Mouse (Mus musculus) common myeloid progenitor, adult 5-6 weeks (primary cell): ENCODE measurements around the gene Brd2. TPM values are rescaled to one million over a fixed set of nuclear protein-coding genes. Genes with fewer than 3 reads are reported as not detected.
"Not testable (repeated sequence)": the region's sequence is repeated elsewhere in the genome, so short reads cannot be mapped to it uniquely, and the experiment has no call there.

Source experiments
- ATAC-seq: replicated peaks from 2 replicates; pipeline ENCODE4 v1.8.0; 2016; ENCODE audit warnings: low read depth, mild to moderate bottlenecking, moderate TSS enrichment, inconsistent platforms; ENCODE audit not compliant: poor library complexity, severe bottlenecking
- total RNA-seq: library from RNA; stranded (forward); fragments of 200-1000, 187-1606 nt; gene quantifications from 2 replicates; pipeline ENCODE4 v1.2.3, GENCODE M21; 2017

Gene Brd2
- 347 and 388 TPM in 2 replicates for total RNA-seq

- peak; percentile 19 for ATAC-seq
These were observed at the start of gene Brd2 for GRCm38 (mm10) chr17:34122188-34122984. TSS of gene Brd2 (minus strand) at chr17:34122634.

GRCm38 (mm10) chr17:34170877-34171498 is 48.6 kb upstream of the Brd2 start:
- peak; percentile 84 for ATAC-seq

- peak; percentile 15; the same call in 1 of the 2 replicates for ATAC-seq
These were observed 48.0 kb upstream of the Brd2 start for GRCm38 (mm10) chr17:34170487-34170876.

- peak; percentile 40 for ATAC-seq
These were observed 46.8 kb upstream of the Brd2 start for GRCm38 (mm10) chr17:34169279-34169678.

GRCm38 (mm10) chr17:34165033-34165730 is 42.7 kb upstream of the Brd2 start:
- peak; percentile 71 for ATAC-seq

- peak; percentile 46; the same call in 1 of the 2 replicates for ATAC-seq
These were observed 41.9 kb upstream of the Brd2 start for GRCm38 (mm10) chr17:34164202-34164895.

GRCm38 (mm10) chr17:34155534-34155933 is 33.1 kb upstream of the Brd2 start:
- ATAC-seq: no peak

- peak; percentile 85 for ATAC-seq
These were observed 30.5 kb upstream of the Brd2 start, which contains the start of gene H2-DMb1 for GRCm38 (mm10) chr17:34152923-34153322. TSS of gene H2-DMb1 (plus strand) at chr17:34153072.

GRCm38 (mm10) chr17:34144960-34145371 is 22.5 kb upstream of the Brd2 start:
- no peak for ATAC-seq

GRCm38 (mm10) chr17:34144221-34144620 is 21.8 kb upstream of the Brd2 start:
- ATAC-seq: not testable (repeated sequence)

- peak; percentile 20 for ATAC-seq
These were observed 21.0 kb upstream of the Brd2 start for GRCm38 (mm10) chr17:34143461-34143860.

GRCm38 (mm10) chr17:34143033-34143432 is 20.6 kb upstream of the Brd2 start, which contains the start of gene H2-DMb2:
TSS of gene H2-DMb2 (plus strand) at chr17:34143307.
- peak; percentile 77 for ATAC-seq

GRCm38 (mm10) chr17:34142456-34143010 is 20.1 kb upstream of the Brd2 start:
- peak; percentile 42 for ATAC-seq

- 0 out of 2 replicates have a peak, but pooled peaks have one; percentile 17 for ATAC-seq
These were observed 19.0 kb upstream of the Brd2 start for GRCm38 (mm10) chr17:34141448-34141847.

GRCm38 (mm10) chr17:34140240-34140639 is 17.8 kb upstream of the Brd2 start:
- no peak for ATAC-seq

- ATAC-seq: no peak
These were observed 17.0 kb upstream of the Brd2 start for GRCm38 (mm10) chr17:34139416-34139815.

- ATAC-seq: no peak
These were observed 16.2 kb upstream of the Brd2 start for GRCm38 (mm10) chr17:34138655-34139054.

- no peak for ATAC-seq
These were observed 15.2 kb upstream of the Brd2 start for GRCm38 (mm10) chr17:34137601-34138000.

- ATAC-seq: peak; percentile 98
These were observed 13.1 kb upstream of the Brd2 start for GRCm38 (mm10) chr17:34135297-34136224.
